Mouse (Mus musculus) forebrain, embryonic 13.5 days (tissue): Measurements from ENCODE around the gene Rhobtb1. TPM values are rescaled to one million over a fixed set of nuclear protein-coding genes. Genes with fewer than 3 reads are reported as not detected.

Experiments
- ATAC-seq: fragments of 200-750 bp; cut with Nextera tagmentation; 2 replicates; pipeline ENCODE4 v1.8.0; 2017
- H3K27ac ChIP-seq: fragments of 300-500 bp; sonication (generic); 2 replicates; pipeline ENCODE4 v1.5.1; 2015; ENCODE audit warnings: inconsistent platforms, mild to moderate bottlenecking, moderate library complexity
- H3K27me3 ChIP-seq: fragments of 300-500 bp; sonication (generic); 2 replicates; pipeline ENCODE4 v1.6.1; 2015; ENCODE audit warnings: mild to moderate bottlenecking, inconsistent platforms
- H3K36me3 ChIP-seq: fragments of 300-500 bp; sonication (generic); 2 replicates; pipeline ENCODE4 v1.6.1; 2015; ENCODE audit warnings: mild to moderate bottlenecking, inconsistent platforms; ENCODE audit not compliant: poor library complexity, severe bottlenecking
- H3K4me1 ChIP-seq: fragments of 300-500 bp; sonication (generic); 2 replicates; pipeline ENCODE4 v1.6.1; 2015; ENCODE audit warnings: inconsistent platforms
- H3K4me2 ChIP-seq: fragments of 300-500 bp; sonication (generic); 2 replicates; pipeline ENCODE4 v1.6.1; 2015; ENCODE audit warnings: inconsistent platforms, mild to moderate bottlenecking, moderate library complexity
- H3K4me3 ChIP-seq: fragments of 300-500 bp; sonication (generic); 2 replicates; pipeline ENCODE4 v1.5.1; 2015; ENCODE audit warnings: mild to moderate bottlenecking, inconsistent platforms
- H3K9ac ChIP-seq: fragments of 300-500 bp; sonication (generic); 2 replicates; pipeline ENCODE4 v1.6.1; 2015; ENCODE audit warnings: mild to moderate bottlenecking, inconsistent platforms
- H3K9me3 ChIP-seq: fragments of 300-500 bp; sonication (generic); replicated peaks from 2 replicates; pipeline ENCODE4 v1.6.1; 2016; ENCODE audit warnings: inconsistent platforms
- WGBS: fragments of 180-500 bp; shearing (Covaris S2); methylation state at CpG from one replicate; pipeline ENCODE4 v1.1.7; 2015; 5-methylcytosine and 5-hydroxymethylcytosine counted together
- polyA plus RNA-seq: library from polyadenylated mRNA; unstranded; fragments of >200 nt; fragmentation: Nextera tagmentation; extraction: Ambion mirVana; gene quantifications from 2 replicates; pipeline ENCODE4 v1.2.1, GENCODE M21; 2015

Rhobtb1 gene
- polyA plus RNA-seq, 1 experiment from 2014 or later = 16.4 TPM

GRCm38 (mm10) chr10:69295919-69296318, 144.7 kb downstream of the Rhobtb1 start:
- H3K4me2 ChIP-seq = no peak overlapping the region
- no peaks in the 10 kb centered on the region for H3K27me3 ChIP-seq
- H3K4me3 ChIP-seq = no peak overlapping the region
- no peak overlapping the region for H3K9ac ChIP-seq
- no peaks in the 10 kb centered on the region for H3K36me3 ChIP-seq
- no peaks in the 10 kb centered on the region for H3K9me3 ChIP-seq
- no peak for ATAC-seq
- no peaks in the 10 kb centered on the region for H3K4me1 ChIP-seq
- WGBS = 76% methylated on average over 9 of the region's 9 CpGs
- no peak overlapping the region for H3K27ac ChIP-seq

DNA sequence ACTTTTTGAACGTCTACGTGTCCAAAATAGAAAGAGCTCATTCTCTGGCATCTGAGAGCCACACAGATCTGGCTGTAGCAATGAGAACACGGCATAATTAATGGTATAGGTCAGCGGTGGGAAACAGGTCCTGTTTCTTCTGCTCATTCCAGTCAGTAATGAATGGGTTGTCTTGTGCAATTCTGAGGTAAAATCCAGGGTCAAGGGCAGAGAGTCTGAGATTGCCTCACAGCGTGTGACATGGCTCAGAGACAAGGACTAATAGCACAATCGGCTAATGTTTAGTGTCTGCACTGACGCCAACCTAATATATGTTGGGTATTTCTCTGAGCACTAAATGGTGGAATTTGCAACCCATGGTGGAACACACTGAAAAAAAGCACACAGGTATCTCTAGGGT, 148.8 kb downstream of the Rhobtb1 start:
- no peaks in the 10 kb centered on the region for H3K4me1 ChIP-seq
- 88% methylated on average over 7 of the region's 7 CpGs for WGBS
- ATAC-seq = no peak

DNA sequence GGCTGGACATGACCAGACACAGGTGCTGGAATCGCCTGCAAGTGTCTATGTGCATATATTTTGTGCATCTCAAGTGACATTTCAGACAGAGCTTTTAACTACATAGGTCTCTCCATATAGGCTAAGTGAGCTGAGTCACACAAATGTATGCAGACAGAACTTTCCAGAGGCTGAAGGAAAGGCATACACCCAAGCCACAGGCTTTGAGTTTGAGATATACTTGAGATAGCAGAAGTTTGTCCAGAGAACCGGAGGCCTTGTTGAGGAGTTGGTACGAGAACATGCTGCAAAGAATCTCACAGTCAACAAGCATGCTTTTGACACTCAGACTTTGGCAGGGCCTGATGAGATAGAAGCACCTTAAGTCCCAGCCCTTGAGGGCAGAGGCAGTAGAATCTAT, 151.4 kb downstream of the Rhobtb1 start:
- H3K27me3 ChIP-seq = no peaks in the 10 kb centered on the region
- no peak for ATAC-seq
- H3K9me3 ChIP-seq = no peaks in the 10 kb centered on the region
- H3K4me3 ChIP-seq = no peak overlapping the region
- no peaks in the 10 kb centered on the region for H3K36me3 ChIP-seq
- no peak overlapping the region for H3K27ac ChIP-seq
- WGBS = 93% methylated on average over 3 of the region's 3 CpGs
- H3K9ac ChIP-seq = no peak overlapping the region
- no peak overlapping the region for H3K4me2 ChIP-seq
- H3K4me1 ChIP-seq = no peaks in the 10 kb centered on the region

More for the DNA sequence above, 148.8 kb downstream of the Rhobtb1 start:
- Histone ChIP-seq H3K36me3 (no peaks in the 10 kb centered on the region), H3K4me3 (no peak overlapping the region), H3K9me3 (no peaks in the 10 kb centered on the region), H3K9ac (no peak overlapping the region), H3K4me2 (no peak overlapping the region), H3K27me3 (no peaks in the 10 kb centered on the region), H3K27ac (no peak overlapping the region)

DNA sequence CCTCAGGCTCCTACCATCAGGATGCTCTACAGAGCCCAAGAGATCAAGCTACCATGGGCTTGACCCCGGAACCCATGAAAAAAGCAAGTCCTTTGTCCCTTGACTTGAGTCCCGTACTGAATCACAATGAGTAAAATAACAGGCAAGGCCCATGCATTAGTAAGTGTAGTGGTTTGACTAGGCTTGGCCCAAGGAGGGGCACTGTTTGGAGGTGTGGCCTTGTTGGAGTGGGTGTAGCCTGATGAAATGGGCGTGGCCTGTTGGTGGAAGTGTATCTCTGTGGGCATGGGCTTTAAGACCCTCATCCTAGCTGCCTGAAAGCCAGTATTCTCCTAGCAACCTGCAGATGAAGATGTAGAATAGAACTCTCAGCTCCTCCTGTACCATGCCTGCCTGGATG, 153.6 kb downstream of the Rhobtb1 start:
- no peaks in the 10 kb centered on the region for H3K36me3 ChIP-seq
- WGBS = 82% methylated on average over 3 of the region's 3 CpGs
- no peaks in the 10 kb centered on the region for H3K9me3 ChIP-seq
- H3K9ac ChIP-seq = no peak overlapping the region
- no peaks in the 10 kb centered on the region for H3K27me3 ChIP-seq
- H3K27ac ChIP-seq = no peak overlapping the region
- no peak for ATAC-seq
- no peak overlapping the region for H3K4me2 ChIP-seq
- no peaks in the 10 kb centered on the region for H3K4me1 ChIP-seq
- H3K4me3 ChIP-seq = no peak overlapping the region

- Histone ChIP-seq H3K27me3 (no peaks in the 10 kb centered on the region), H3K9me3 (no peaks in the 10 kb centered on the region), H3K9ac (no peak overlapping the region), H3K4me3 (no peak overlapping the region), H3K4me2 (no peak overlapping the region), H3K27ac (no peak overlapping the region), H3K36me3 (no peaks in the 10 kb centered on the region), H3K4me1 (no peaks in the 10 kb centered on the region)
- 90% methylated on average over 7 of the region's 7 CpGs for WGBS
- ATAC-seq = no peak
Observed at GRCm38 (mm10) chr10:69305600-69305999, 154.4 kb downstream of the Rhobtb1 start.

- Histone ChIP-seq H3K4me1 (no peaks in the 10 kb centered on the region), H3K27ac (no peak overlapping the region), H3K27me3 (no peaks in the 10 kb centered on the region), H3K9ac (no peak overlapping the region), H3K9me3 (no peaks in the 10 kb centered on the region), H3K4me2 (no peak overlapping the region), H3K4me3 (no peak overlapping the region), H3K36me3 (no peaks in the 10 kb centered on the region)
- no peak for ATAC-seq
- 72% methylated on average over 14 of the region's 14 CpGs for WGBS
Observed at GRCm38 (mm10) chr10:69306205-69306604, 155.0 kb downstream of the Rhobtb1 start.

- H3K4me2 ChIP-seq = no peak overlapping the region
- no peaks in the 10 kb centered on the region for H3K27me3 ChIP-seq
- no peak overlapping the region for H3K27ac ChIP-seq
- 49% methylated on average over 5 of the region's 5 CpGs for WGBS
- ATAC-seq = no peak
- no peaks in the 10 kb centered on the region for H3K9me3 ChIP-seq
- no peak overlapping the region for H3K4me3 ChIP-seq
- H3K36me3 ChIP-seq = no peaks in the 10 kb centered on the region
- H3K4me1 ChIP-seq = no peaks in the 10 kb centered on the region
- no peak overlapping the region for H3K9ac ChIP-seq
Observed at GRCm38 (mm10) chr10:69307067-69307466, 155.8 kb downstream of the Rhobtb1 start.

DNA sequence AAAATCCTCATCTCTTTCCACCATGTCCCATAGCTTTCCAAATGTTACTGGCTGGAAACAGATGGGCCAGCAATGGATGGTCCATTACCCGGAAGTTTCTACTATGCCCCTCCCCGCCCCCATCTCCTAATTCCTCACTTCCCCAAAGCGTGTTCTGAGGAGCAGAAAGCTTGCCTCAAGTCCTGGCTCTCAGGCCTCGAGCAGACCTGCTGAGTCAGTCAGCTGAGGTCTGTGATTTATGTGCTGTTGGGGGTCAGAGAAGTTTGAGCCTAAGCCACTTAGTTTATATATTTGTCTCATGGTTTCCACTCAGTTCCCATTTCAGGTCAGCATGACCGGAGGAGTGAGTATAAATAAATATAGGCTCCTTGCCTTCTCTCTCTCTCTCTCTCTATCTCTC, 157.9 kb downstream of the Rhobtb1 start:
- Histone ChIP-seq H3K27me3 (no peaks in the 10 kb centered on the region), H3K4me1 (no peaks in the 10 kb centered on the region), H3K4me2 (no peak overlapping the region), H3K36me3 (no peaks in the 10 kb centered on the region), H3K9me3 (no peaks in the 10 kb centered on the region), H3K9ac (no peak overlapping the region), H3K27ac (no peak overlapping the region), H3K4me3 (no peak overlapping the region)
- no peak for ATAC-seq
- WGBS = 91% methylated on average over 5 of the region's 5 CpGs

DNA sequence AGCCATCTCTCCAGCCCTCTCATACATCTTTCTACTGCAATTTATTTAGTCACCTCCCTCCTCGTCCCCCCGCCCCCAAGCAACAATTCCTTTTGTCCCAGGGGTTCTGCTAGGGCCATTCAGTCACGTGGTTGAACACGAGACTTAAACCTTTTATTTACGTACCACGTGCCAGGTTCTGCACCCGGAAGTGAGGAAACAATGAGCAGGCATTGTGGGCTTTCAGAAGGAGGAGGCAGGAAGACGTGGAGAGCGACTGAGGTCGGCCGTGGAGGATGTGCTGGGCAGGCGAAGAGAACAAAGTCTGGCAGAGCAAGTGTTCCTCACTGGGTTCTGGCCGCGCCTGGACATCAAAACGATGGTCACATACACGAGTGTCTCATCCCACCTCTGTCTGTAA, 160.6 kb downstream of the Rhobtb1 start:
- H3K36me3 ChIP-seq = no peaks in the 10 kb centered on the region
- H3K27me3 ChIP-seq = no peaks in the 10 kb centered on the region
- no peak overlapping the region for H3K27ac ChIP-seq
- H3K4me3 ChIP-seq = no peak overlapping the region
- no peaks in the 10 kb centered on the region for H3K9me3 ChIP-seq
- no peak overlapping the region for H3K4me2 ChIP-seq
- WGBS = 73% methylated on average over 16 of the region's 16 CpGs
- H3K9ac ChIP-seq = no peak overlapping the region
- no peaks in the 10 kb centered on the region for H3K4me1 ChIP-seq
- ATAC-seq = no peak

- Histone ChIP-seq H3K4me2 (no peak overlapping the region), H3K27me3 (no peaks in the 10 kb centered on the region), H3K27ac (no peak overlapping the region), H3K9me3 (no peaks in the 10 kb centered on the region), H3K36me3 (no peaks in the 10 kb centered on the region), H3K4me3 (no peak overlapping the region), H3K9ac (no peak overlapping the region), H3K4me1 (no peaks in the 10 kb centered on the region)
- ATAC-seq = no peak
- WGBS = 83% methylated on average over 8 of the region's 8 CpGs
Observed at GRCm38 (mm10) chr10:69313944-69314343, 162.7 kb downstream of the Rhobtb1 start.

DNA sequence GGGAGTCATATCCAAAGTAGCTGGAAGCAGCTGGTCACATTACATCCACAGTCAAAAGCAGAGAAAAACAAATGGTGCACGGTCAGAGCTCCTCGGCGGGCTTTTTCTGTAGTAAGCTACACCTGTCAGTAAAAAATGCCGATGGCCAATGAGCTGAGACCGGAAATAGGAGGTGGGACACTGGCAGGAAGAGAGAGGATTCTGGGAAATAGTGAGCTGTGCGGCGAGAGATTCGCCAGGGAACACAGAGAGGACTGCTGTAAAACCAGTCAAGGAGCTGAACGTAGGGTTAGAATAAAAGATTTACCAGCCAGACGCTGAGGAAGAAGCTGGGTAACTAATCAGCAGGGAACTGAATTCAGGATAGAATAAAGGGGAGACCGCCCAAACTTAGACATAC, 167.3 kb downstream of the Rhobtb1 start:
- Histone ChIP-seq H3K4me1 (no peaks in the 10 kb centered on the region), H3K36me3 (no peaks in the 10 kb centered on the region), H3K4me2 (no peak overlapping the region), H3K4me3 (no peak overlapping the region), H3K9ac (no peak overlapping the region), H3K27ac (no peak overlapping the region), H3K9me3 (peaks cover 4% of the 10 kb centered on the region; the same call in 1 of the 2 replicates), H3K27me3 (no peaks in the 10 kb centered on the region)
- ATAC-seq = no peak
- WGBS = 92% methylated on average over 11 of the region's 11 CpGs

DNA sequence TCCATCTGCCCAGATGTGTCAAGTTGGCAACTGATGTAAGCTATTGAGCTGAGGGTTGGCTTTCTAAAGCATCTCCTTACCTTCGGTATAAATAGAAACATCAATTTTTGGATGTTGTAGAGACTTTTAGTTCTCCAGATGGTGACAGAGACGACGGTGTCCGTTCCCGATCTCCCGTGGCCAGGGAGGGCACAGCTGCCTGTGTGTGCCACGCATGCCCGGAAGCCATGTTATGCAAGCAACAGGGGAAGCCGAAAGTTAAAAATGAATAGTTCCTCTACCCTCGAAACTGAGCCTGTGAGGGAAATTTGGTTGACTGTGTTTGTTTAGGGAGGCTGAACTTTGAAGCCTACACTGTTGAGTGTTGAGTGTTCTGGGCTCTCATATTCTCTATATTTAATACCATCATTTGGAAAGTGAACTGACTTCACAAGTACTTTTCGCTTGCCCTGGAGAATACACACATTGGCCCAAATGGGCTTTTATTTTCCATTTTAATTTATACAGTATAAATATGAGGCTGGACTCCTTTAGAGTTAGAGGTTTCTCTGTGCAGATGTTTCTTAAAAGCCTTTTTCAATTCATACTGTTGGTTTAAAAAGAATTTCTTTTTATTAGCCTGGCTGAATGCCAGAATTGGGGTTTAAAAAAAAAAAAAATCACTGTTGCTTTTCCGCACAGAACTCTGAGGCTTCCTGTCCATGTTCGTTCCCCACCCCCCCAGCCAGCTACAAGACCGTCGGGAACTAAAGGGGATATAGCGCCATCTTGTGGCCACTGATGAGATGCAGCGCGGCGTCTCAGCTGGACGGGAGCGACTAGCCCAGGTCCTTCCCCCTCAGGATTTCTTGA, 169.7 kb downstream of the Rhobtb1 start:
- Histone ChIP-seq H3K4me2 (no peak overlapping the region), H3K9me3 (peaks cover 4% of the 10 kb centered on the region; the same call in 1 of the 2 replicates), H3K27ac (no peak overlapping the region), H3K9ac (no peak overlapping the region), H3K4me1 (no peaks in the 10 kb centered on the region), H3K27me3 (no peaks in the 10 kb centered on the region), H3K4me3 (no peak overlapping the region), H3K36me3 (no peaks in the 10 kb centered on the region)
- 47% methylated on average over 21 of the region's 21 CpGs for WGBS
- peak; percentile 87 for ATAC-seq
